Mouse (Mus musculus): Measurements from ENCODE around the gene Lgr5.

Gene Lgr5

DNA sequence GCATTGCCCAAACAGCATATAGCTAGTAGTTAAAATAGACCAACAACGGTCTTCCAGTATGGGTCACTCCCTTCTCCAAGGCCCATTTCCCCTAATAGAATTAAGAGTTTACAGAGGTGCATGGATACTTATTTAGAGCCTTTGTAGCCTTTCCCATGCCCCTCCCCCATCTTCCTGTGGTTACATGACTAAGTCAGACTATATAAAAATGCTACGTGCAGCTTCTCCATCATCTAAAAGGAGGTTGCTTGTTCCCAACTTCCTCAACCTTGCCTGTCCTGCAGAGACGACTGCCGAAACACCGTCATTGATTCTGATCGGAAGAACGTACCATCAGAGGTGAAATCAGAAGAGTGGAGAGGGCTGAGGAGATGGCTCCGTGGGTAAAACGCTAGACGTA, 82.4 kb downstream of the Lgr5 start:
- DNase-seq (ENCODE audit: low read depth, low spot score): no peak

DNA sequence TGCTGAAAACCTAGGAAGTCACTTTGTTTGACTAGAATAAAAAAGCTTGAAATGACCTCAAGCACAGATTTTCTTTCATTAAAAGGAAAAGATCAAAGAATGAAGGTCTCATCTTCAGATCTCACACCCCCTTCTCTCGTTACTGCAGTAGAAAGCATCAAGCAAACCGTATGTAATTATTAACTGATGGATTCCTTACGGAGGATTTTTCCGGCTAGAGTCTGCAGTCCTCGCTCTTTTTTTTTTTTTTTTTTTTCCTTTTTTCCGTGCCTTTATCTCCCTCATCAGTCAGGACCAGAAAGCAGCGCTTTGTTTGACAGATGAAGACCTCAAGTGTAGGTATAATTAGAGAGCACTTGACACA, 93.8 kb downstream of the Lgr5 start:
- DNase-seq (ENCODE audit: low read depth, low spot score): no peak

- DNase-seq (ENCODE audit: low read depth, low spot score): no peak
Measured at GRCm38 (mm10) chr10:115492956-115493777, 94.4 kb downstream of the Lgr5 start.

- no peak for DNase-seq (ENCODE audit: low read depth, low spot score)
Measured at GRCm38 (mm10) chr10:115491803-115492510, 95.6 kb downstream of the Lgr5 start.

- no peak for DNase-seq (ENCODE audit: low read depth, low spot score)
Measured at GRCm38 (mm10) chr10:115485602-115486001, 102.0 kb downstream of the Lgr5 start.

- no peak for DNase-seq (ENCODE audit: low read depth, low spot score)
Measured at GRCm38 (mm10) chr10:115484660-115485059, 102.9 kb downstream of the Lgr5 start.

GRCm38 (mm10) chr10:115478441-115479141, 109.0 kb downstream of the Lgr5 start:
- no peak for DNase-seq (ENCODE audit: low read depth, low spot score)

GRCm38 (mm10) chr10:115476506-115476905, 111.1 kb downstream of the Lgr5 start:
- no peak for DNase-seq (ENCODE audit: low read depth, low spot score)

DNA sequence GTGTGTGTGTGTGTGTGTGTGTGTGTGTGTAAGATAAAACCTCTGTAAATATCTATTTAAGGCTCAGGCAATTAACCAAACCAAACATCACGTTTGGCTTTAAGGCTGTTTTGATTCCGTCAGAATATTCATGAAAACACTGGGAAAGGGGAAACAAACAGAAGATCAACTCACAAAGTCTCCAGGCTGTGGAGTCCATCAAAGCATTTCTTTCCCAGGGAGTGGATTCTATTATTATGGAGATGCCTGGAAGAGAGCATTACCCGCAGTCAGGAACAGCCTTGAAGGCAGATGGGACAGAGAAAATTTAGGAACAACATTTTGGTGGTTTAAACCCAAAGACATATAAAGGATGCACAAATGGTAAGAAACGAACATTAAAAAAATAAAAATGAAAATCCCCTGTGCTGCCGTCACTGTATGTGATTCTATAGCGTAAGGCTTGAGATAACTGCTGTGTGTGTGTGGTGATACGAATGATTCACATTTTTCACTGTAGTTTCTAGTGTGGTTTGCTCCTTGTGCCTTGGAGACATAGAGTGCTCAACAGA, 112.5 kb downstream of the Lgr5 start:
- no peak for DNase-seq (ENCODE audit: low read depth, low spot score)

DNA sequence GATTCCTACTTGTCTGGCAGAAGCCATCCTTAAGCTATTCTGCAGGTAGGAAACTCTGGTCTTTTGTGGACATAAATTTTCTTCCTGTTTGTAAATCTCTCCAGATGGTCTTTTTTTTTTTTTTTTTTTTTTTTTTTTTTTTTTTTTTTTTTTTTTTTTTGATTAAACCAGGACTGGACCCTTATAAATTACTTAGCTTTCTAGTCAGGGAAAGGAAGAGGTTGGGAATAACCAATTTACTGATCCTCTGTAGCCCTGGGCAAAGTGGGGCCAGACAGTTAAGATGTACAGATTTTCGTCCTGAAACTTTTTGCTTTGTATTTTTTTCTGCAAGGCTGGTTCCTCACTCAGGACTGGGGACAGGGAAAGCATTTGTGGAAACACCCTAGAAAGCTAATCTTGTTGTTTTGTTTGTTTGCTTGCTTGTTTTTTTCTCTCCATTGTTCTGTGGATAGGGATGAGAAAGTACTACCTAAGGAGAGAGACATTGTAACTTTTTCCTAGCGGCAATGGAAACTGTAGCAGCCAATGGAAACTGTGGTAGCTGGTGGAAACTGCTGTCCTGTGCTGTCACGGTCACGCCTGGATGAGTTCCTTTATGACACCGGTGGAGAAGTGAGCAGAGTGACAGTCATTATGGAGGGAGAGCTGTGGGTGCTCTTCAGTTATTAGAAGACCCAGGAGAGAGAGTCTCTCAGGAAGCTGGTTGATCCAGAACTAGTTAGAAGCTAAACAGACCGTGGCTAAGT, 114.2 kb downstream of the Lgr5 start:
- DNase-seq (ENCODE audit: low read depth, low spot score): no peak

DNA sequence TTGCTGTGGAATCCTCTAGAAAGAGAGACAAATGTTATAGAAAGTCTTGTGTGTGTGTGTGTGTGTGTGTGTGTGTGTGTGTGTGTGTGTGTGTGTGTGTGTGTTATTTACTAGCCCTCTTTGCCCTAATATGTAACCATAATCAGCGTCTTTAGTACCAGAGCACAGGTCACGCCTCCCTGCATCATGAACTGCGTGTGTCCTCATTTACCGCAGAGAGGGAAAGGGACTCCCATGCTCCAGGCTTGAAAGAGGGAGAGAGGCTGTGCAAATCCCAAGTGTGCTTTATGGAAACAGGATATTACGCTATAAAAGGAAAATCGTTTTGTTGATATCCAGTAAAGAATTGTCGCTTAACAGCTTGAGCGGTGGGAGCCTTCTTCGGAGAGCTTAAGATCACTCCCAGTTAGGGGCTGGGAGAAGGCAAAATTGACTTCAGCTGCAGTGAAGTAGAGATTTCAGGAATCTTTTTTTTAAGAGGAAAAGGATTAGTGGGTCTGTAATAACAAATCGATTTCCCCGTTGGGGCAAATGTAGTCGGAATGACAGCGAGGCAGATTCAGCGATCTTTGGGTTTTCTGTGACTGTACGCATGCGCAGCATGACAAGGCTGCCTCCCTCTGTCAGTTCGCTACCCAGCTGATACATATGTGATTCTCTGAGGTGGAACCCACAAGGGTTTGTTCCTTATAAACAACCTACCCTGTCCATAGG, 116.8 kb downstream of the Lgr5 start:
- DNase-seq (ENCODE audit: low read depth, low spot score): no peak

GRCm38 (mm10) chr10:115469040-115469439, 118.5 kb downstream of the Lgr5 start:
- DNase-seq (ENCODE audit: low read depth, low spot score): no peak

GRCm38 (mm10) chr10:115468632-115469031, 118.9 kb downstream of the Lgr5 start:
- DNase-seq (ENCODE audit: low read depth, low spot score): no peak

GRCm38 (mm10) chr10:115467985-115468384, 119.6 kb downstream of the Lgr5 start:
- no peak for DNase-seq (ENCODE audit: low read depth, low spot score)

GRCm38 (mm10) chr10:115465778-115466177, 121.8 kb downstream of the Lgr5 start:
- DNase-seq (ENCODE audit: low read depth, low spot score): no peak

GRCm38 (mm10) chr10:115465072-115465471, 122.5 kb downstream of the Lgr5 start:
- DNase-seq (ENCODE audit: low read depth, low spot score): no peak

DNA sequence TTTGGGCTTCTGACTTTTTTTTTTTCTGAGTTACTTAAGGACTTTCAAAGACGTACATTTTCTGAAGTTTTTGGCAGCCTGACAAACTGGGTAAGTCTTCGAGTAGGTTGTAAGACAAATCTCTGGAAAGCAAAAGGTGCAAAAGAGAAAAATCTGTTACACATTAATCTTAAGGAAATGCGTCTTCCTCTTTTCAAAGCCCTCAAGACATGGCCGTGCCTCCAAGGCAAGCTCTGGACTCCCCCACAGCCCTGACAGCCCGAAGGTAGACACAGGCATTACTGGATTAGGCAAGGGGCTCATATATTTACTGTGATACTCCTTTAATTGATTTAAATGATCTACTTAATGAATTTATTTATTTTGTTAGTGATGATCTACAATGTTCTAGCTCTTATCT, 124.9 kb downstream of the Lgr5 start:
- DNase-seq (ENCODE audit: low read depth, low spot score): no peak

GRCm38 (mm10) chr10:115457368-115458021, 130.1 kb downstream of the Lgr5 start:
- no peak for DNase-seq (ENCODE audit: low read depth, low spot score)

DNA sequence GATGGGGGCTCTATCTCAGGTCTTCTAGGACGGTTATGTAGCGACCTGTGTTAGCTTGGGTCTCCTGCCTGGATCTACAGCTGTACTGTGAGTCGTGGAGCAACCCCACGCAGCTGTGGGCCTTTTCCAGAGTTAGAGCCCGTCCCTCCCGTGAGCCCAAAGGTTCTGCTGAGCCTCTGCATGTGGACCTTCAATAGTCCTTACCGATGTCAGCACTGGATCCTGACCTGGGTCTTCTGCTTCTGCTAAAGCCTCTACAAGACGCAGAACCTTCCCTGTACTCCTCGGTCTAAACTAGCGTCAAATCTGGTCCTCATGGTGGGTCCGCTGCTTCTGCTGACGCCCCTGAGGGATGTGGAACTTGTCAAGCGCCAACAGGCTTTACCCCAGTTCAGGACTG, 139.0 kb downstream of the Lgr5 start:
- no peak for DNase-seq (ENCODE audit: low read depth, low spot score)

DNA sequence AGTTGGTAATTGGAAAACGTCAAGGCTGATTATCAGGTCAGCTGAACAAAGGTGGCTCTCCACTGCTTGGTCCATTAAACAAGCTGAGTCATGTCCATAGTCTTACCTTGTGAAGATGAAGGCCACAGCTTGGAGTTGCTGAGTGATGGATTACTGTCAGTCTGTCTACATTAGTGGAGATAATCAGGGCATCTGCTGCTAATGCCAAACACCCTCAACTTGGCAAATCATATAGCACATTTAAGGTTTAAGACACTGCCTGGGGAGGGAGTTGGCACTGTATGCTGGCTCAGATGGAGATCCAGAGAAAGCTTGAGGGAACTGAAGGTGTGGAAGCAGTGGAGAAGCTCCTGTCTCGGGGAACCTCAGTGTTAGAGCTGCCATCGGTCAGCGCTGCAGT, 150.3 kb downstream of the Lgr5 start:
- no peak for DNase-seq (ENCODE audit: low read depth, low spot score)
